Mouse (Mus musculus): Measurements from ENCODE around the gene Pkd1l1.

The Pkd1l1 gene

DNA sequence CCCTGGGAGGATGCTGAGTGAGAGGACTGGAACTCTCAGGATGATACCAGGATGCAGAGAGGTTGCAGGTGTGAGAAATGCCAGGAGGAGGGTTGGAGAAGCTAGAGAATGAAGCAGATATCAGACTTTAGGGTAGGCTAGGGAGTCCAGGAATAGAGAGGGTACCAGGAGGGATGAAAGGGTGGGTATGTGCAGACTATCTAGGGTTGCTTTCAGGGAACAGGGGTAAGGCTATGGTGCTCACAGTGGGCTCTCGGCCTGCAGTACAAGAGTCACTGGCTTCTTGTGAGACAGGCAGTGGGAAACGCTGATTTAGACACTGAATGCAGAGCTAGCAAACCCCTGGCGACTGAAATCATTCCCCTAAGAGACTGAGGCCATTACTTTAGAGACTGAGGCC is at the start of gene Pkd1l1:
TSS of gene Pkd1l1 (minus strand) at position 101 of the 400 bp plus-strand sequence.
- no peak for DNase-seq

DNA sequence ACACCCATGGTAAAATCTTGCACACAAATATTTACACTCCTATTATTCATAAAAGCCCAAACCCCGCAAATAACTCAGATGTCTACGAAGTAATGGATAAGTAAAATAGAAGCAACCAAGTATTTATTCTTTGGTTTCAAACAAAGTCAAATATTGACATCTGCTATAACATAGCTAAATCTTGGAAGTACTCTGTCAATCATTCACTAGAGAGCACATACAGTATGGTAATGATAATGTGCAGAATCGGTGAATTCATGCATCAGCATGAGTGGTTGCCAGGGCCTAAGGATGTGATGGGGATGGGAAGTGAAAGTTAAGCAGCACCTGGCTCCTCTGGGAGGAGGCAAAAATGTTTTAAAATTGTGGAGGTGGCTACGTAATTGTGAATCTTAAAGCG is 47.1 kb upstream of the Pkd1l1 start:
- no peak for DNase-seq

DNA sequence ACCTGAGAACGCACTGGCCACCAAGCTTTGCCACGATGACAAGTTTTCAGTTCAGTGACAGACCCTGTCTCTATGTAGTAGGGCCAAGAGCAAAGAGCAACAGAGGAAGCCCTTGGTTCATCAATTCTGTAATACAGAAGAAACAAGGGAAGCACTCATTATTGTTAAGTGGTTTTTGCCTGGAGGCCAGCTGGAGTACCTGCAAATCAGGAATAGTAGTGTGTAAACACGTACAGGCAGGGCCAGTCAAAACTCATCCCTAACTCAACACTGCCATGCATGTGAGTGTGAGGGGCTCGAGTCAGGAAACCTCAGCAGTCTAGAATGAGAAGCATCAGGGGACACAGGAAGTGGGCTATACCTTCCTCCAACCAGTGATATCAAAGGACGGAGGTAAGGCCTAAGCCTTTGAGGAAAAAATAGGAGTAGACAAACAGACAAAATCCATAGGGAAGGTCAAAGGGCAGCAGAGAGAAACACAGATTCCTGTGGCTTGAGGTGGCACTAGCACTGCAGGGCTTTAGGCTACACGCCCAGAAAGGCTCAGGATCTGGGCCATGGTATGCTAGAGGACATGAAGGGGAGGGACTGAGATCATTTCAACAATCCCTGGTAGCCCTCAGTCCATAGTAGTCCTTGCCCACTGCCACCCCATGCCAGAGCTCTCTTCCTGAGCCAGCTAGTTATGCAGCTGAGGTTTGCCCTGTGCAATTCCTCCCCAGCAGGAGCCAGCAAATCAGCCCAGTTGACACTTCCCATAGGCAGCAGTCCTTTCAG is 45.6 kb upstream of the Pkd1l1 start:
- DNase-seq: no peak

DNA sequence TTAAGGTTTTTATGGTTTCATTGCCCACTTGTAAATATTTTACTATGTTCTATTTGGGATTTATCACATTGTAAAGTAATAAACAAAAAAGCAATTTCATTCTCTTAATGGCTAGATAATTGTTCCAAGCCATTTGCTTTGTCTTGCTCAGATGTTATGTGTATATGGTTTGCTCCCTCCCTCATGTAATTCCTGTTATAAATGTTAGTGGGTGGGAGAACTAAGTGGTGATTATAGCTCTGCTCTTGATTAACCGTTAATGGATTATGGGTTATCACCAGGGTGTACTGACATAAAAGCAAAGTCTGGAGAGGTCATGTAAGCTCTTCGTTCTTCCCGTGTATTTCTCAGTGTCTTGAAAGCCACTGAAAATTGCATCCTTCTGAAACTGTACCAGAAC is 41.7 kb upstream of the Pkd1l1 start:
- no peak for DNase-seq

DNA sequence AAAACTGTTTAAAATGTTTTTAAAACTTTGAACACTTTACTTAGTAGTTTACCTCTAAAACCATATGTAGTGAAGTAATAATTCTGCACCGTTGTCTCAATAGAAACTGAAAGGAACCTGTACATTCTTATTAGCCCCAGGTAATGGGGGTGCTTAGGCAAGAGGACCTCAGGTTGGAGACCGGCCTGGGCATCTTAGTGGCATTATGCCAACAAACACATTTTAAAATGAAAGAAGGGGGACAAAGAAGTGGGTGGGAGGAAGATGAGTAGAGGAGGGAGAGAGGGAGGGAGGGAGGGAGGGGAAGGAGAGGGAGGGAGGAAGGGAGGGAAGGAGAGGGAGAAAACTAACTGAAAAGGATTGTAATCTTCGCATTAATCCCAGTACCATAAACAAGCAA is 38.3 kb upstream of the Pkd1l1 start:
- no peak for DNase-seq

DNA sequence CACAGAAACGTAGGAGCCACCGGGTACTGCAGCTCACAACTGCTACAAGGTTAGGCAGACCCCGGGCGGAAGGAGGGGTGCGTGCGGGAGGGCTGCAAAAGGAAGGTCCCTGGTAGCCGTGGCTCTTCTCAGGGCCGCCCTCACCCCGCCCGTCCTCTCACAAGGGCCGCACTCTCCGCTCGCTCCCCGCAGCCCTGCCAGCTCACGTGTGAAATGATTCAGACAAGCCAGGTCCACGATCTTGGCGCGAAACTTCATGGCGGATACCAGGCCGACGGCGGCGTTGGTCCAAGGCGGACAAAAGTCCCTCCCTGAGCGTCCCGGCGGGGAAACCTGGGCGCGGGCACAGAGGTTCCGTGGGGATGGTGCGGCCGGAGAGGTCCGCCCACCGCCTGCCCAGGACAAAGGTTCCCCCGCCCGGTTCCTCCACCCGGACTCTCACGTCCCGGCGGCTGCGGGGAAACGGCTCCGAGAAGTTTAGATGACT is 37.8 kb upstream of the Pkd1l1 start, which contains the start of gene Hus1:
TSS of gene Hus1 (minus strand) at position 339 of the 487 bp plus-strand sequence.
- peak; percentile 88 to 89 for DNase-seq

DNA sequence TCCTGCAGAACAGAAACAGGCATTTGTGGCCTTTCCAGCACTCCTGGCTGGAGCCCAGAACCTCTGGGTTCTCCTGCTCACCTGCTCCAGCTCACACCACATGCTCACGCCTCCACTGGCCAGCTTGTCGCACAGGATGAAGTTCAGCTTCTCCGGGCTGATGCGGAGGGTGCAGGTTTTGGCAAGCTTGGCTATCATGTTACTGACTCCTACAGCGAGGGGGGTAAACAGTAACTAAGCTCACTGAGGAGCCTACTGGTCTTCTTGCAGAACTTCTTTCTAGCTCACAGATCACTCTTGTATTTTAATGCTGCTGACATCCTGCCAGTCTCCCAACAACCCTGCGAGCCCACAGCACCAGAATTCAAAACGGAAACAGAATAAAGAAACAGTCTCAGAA is 37.4 kb upstream of the Pkd1l1 start:
- DNase-seq: peak; percentile 18 to 22

DNA sequence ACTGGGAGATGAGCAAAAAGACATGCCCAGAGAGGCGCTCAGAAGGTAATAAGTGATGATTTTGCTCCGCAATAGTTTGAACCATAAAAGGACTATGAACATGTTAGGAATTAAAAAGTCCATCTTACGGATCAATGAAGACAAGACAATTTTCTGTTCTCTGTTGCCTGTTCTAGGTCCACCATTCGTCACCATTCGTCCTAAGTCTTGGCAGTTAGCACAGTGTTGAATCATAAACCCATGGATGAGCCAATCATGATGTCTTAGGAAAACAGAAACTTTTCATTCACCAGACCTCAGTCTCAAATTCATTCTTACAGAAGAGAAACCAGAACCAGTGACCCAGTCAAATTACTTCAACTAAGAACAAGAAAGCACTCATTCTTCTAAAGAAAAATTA is 35.7 kb upstream of the Pkd1l1 start:
- no peak for DNase-seq

DNA sequence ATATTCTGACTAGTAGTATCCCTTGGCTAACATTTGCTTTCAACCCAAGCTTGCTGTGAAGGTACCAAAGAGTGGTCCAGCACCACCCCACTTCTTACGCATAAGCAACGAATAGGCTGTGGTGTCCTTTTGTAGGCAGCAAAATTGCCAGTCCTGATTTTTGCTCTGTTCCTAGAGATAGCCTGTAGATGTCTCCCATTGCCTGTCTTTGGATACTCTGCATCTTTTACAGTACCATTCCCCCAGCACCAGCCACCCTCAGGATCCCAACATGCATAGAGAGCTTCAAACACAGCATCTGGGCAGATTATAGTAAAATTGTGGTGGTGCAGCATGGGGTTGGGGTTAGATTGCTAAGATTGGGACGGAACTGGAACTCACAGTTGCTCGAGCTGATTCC is 15.0 kb upstream of the Pkd1l1 start:
- no peak for DNase-seq

DNA sequence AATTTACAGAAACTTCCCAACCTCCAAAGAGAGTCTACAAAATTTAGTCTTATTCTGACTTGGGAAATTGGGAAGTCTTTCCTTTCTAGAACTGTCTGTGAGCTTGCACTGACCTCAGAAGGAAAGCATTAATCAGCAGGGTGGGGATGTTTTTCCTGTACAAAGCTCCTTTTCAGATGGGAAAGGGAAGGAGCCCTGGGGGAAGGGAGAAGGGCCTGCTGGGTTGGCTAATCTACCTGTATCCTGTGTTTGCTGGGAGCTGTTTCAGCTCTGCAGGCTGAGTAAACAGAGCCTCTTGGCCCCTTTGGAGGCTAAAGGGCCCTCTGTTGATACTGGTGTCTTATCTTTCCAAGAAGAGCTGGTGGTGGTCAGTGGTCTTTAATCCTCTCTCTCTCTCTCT is 13.0 kb upstream of the Pkd1l1 start:
- DNase-seq: peak in 1 of 2 experiments; percentile 26

DNA sequence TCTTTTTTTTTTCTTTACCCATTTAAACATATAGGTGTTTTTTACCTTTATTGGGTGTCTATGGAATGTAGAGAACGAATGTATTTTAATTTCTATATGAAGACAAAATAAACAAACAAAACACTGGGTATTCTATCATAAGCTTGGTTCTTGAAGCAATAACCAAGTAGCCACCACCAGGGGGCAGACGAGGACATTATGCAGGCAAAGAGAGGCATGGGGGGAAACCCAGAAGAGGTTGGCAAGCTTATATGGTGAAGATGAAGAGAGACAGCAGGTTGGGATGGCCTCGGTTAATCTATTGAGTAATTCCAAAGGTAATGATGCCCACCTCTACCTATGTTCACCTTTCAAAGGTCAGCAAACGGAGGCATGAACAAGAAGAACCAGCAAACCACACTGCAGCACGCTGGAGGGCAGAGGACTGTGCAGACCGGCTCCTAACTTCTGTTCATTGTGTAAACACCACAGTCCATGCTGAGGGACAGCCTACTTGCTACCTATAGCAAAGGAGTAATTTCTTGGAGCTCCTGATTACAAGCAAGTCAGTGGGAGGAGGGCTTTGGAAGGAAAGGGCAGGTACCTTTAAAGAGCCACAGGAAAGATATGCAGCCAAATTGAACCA is 10.3 kb upstream of the Pkd1l1 start:
- peak; percentile 56 to 66 for DNase-seq

DNA sequence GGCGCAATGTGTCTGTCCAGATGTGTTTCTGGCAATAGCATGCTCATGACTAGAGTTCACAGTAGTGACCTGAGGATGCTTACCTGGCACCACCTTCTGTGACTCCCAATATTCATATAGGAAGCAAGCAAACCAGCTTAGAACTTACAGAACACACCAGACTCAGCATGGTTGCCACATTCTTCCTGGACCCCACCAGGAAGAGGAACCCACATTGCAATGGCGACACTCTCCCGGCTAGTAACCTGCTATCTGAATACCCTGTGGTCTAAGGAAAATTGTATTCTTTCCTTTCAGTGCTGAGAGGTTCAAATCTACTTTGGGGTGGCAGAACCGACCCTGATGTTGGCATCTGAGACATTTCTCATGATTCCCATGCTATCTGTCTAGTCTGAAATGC is 5.1 kb upstream of the Pkd1l1 start:
- DNase-seq: no peak

DNA sequence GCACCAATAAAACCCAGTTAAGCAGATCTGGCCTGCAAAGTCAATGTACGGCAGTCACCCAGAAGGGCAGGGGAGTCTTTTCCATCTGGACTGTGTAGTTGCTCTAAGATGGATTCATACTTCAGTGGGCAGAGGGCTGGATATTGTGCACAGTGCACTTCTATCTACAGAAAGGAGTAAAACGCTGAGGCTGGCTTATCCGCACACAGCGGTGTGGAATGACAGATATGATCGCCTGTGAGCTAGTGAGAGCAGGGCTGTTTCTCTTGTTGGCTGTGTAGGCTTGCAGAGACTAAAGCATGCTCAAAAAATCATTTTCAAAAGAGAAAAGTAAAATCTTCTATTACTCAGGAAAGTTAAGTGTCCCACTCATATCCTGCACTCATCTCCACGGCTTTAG is 973 bp downstream of the Pkd1l1 start:
- DNase-seq: no peak

DNA sequence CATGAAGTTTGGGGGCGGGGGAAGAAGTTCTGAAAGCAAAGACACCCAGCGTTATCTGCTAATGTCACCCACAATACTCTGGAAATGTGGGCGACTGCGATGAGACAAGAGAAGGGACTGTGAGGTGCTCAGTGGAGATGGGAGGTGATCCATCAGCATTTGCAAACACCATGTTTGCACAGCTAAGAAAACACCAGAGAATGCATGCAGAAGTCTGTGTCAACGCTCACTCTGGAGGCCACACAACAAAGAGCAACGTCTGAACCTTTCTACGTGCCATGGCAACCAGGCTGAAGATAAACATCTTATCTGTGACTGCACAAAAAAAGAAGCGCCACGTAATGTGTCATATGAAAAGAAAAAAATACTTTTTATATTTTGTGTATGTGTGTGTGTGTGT is 2.6 kb downstream of the Pkd1l1 start:
- DNase-seq: no peak

DNA sequence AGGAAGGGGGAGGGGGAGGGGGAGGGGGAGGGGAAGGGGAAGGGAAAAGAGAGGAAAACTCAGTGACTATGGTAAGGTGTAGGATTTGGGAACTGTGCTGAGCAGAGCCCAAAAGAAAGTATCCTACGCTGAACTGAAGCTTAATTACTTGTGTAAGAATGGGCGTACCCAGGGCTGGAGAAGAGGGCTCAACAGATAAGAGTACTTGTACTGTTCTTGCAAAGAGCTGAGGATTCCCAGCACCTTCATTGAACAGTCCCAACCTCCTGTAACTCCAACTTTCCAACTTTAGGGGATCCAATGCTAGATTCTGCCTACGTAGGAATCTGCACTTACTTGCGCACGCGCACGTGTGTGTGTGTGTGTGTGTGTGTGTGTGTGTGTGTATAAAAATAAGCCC is 5.0 kb downstream of the Pkd1l1 start:
- DNase-seq: no peak

DNA sequence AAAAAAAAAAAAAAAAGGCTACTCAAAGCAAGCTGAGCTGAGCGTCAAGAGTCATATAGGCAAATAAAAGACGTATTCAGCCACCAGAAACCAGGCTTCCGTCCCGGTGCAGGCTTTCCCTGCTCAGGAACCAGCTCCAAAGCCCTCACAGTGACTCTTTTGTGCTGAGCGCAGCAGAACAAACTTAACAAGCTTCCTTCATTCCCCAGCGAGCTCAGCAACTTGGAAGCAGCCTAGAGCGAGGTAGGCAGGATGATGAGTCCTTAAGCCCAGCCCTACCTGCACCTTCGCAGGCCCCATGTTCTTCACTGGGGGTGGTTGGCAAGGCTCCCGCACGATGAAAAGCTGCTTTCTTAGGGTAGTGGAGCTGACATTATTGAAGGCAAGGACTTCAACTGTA is 14.5 kb downstream of the Pkd1l1 start:
- DNase-seq: no peak

DNA sequence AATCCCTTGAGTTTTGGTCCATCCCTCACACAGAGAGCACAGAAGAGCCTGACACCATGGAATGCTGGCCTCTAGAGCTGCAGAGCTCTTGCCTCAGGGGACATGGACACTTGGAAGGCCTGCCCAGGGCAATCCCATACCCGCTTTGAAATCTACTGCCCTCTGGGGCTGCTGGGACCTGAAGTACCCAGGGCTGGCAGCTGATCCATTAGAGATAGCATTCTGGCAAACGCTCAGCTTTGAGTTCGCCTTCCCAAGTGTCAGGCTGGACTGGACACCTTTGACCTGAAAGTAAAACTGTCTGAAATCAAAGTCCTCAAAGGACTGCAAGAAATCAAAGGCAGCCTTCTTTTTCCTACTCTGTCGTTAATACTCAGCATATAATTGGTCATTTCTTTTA is 15.0 kb downstream of the Pkd1l1 start:
- DNase-seq: no peak

DNA sequence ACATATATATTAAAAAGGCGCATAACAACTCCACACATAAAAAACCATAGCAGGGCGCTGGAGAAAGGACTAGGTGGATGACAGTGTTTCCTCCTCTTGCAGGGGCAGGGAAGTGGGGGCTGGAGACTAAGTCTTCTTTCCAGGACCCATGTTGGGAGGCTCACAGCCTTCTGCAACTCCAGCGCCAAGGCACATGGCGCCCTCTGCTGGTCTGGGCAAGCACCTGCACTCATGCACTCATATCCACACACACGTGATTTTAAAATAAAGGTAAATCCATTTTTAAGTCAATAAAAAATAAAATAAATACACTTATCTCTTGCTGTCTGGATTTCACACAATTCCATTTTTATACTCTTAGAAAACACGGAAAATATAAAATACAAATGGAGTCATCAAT is 16.0 kb downstream of the Pkd1l1 start:
- no peak for DNase-seq

DNA sequence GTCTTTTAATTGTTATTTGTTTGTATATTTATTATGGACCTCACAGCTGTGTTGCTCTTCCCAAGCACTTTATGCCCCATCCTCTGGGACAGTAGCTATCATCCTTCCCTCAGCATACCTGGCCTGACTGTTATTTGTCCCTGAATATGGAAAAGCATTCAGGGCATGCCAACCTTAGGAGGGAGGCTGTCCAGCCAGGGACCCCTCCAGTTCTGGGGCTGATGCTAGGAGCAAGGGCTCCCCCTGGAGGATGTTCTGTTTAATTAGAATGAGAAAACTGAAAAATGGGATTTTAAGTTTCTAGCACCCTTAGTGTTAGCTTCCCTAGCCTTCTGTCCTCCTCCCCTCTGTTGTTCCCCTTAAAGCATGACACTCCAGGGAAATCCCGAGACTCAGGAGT is 17.4 kb downstream of the Pkd1l1 start:
- no peak for DNase-seq

DNA sequence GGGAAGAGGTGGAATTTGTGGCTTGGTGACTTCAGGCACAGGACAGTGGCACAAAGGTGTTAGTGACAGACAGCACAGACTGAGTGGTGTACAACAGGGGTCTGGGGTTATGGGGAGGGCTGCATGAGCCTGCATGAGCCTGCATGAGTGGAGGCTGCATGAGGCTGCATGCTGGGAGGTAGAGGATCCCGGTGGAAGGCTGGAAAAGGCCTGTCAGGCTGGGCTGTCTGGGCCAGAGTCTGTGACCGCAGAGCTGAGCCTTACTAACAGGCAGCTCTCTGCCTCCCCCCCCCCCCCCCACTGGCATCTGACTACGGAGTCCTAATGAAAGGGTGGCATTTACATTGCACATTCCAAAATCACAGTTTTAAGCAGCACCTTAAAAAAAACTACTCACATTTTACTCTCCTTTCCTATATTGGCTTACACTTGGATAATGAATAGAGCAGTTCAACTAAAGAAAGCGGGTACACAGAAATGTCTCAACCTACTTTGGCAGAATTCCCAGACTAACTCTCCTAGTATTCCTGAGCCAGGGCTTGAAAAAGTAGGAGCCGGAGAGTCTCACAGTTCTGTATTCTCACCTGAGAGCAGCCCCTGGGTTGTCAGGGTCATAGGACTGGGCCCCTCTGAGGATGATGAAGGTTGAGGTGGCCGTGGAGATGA is 23.2 kb downstream of the Pkd1l1 start:
- DNase-seq: peak in 1 of 2 experiments; percentile 11

DNA sequence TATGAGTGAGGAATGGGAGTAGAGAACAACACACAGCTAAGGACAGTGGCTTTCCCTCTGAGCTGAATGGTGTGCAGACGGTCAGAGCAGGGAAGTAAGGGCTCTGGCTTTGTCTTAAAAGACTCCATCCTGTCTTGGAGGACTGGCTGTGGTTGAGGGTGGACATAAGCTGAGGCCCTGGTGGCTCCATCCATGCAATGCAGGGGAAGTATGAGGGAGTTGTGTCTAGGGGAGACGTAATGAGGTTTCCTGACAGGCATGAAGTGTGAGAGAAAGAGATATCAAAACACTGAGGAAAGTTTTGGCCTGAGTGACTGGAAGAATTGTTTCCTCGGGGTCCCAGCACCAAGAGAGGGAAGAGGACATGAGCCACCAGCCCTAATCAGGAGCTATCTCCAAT is 24.2 kb downstream of the Pkd1l1 start:
- DNase-seq: no peak

DNA sequence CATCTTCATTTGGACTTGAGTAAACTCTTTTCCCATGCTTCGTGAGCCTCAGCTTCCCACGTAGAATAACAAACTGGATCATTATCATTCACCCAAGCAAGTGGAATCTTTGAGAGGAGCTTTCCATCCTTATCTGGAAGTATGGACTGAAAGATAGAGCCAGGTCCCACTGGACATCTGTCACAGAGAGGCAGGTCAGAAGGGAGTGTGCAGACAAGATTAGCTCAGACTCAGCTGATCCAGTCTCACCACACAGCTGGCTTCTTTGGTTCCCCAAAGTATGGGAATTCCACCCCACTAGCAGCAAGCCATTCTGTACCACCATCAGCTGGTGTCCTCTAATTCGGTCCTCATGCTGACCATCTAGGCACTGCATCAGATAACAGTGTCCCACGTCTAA is 29.0 kb downstream of the Pkd1l1 start:
- DNase-seq: no peak

DNA sequence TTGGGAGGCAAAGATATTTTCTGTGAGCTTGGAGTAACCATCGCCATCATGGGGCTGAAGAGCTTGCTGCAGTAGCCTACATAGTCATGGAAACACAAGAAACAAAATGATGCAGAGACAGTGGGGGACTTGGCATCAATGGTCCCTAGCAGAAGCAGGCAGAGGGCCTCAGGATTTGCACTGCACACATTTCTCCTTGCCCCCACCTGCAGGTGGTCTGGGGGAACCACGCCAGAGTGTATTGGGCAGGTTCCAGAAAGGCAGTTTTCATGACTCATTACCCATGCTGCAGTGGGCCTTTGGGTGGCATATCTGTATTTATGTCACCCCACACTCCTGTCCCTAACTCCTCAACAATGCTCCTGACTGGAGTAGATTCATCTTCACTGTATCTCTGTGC is 30.6 kb downstream of the Pkd1l1 start:
- DNase-seq: no peak

All from lung, adult 18-20 months (tissue).